Mouse (Mus musculus) neural tube, embryonic 13.5 days (tissue): ENCODE data around the gene Arsg. TPM values are rescaled to one million over a fixed set of nuclear protein-coding genes. Genes with fewer than 3 reads are reported as not detected.

Experiments
- ATAC-seq: fragments of 200-750 bp; cut with Nextera tagmentation; 2 replicates; pipeline ENCODE4 v1.8.0; 2017; ENCODE audit warnings: low read depth, mild to moderate bottlenecking, moderate TSS enrichment, moderate library complexity
- H3K27ac ChIP-seq: fragments of 300-500 bp; sonication (generic); replicated peaks from 2 replicates; pipeline ENCODE4 v1.5.1; 2015; ENCODE audit warnings: moderate library complexity, mild to moderate bottlenecking, inconsistent platforms
- H3K27me3 ChIP-seq: fragments of 300-500 bp; sonication (generic); 2 replicates; pipeline ENCODE4 v1.6.1; 2015; ENCODE audit warnings: mild to moderate bottlenecking, inconsistent platforms
- H3K36me3 ChIP-seq: fragments of 300-500 bp; sonication (generic); 2 replicates; pipeline ENCODE4 v1.6.1; 2015; ENCODE audit warnings: mild to moderate bottlenecking, inconsistent platforms
- H3K4me1 ChIP-seq: fragments of 300-500 bp; sonication (generic); replicated peaks from 2 replicates; pipeline ENCODE4 v1.6.1; 2015; ENCODE audit warnings: inconsistent platforms
- H3K4me2 ChIP-seq: fragments of 300-500 bp; sonication (generic); 2 replicates; pipeline ENCODE4 v1.6.1; 2015; ENCODE audit warnings: inconsistent platforms, mild to moderate bottlenecking, moderate library complexity
- H3K4me3 ChIP-seq: fragments of 300-500 bp; sonication (generic); 2 replicates; pipeline ENCODE4 v1.5.1; 2015; ENCODE audit warnings: mild to moderate bottlenecking, inconsistent platforms
- H3K9ac ChIP-seq: fragments of 300-500 bp; sonication (generic); 2 replicates; pipeline ENCODE4 v1.6.1; 2015; ENCODE audit warnings: moderate library complexity, mild to moderate bottlenecking, inconsistent platforms
- H3K9me3 ChIP-seq: fragments of 300-500 bp; sonication (generic); 2 replicates; pipeline ENCODE4 v1.6.1; 2016; ENCODE audit warnings: inconsistent platforms
- WGBS: fragments of 180-500 bp; shearing (Covaris S2); methylation state at CpG from one replicate; pipeline ENCODE4 v1.1.7; 2015; 5-methylcytosine and 5-hydroxymethylcytosine counted together
- polyA plus RNA-seq: library from polyadenylated mRNA; unstranded; fragments of >200 nt; fragmentation: Nextera tagmentation; extraction: Ambion mirVana; gene quantifications from 2 replicates; pipeline ENCODE4 v1.2.1, GENCODE M21; 2015

The Arsg gene
- polyA plus RNA-seq, result 3.0 and 3.7 TPM in 2 replicates

- H3K9me3 ChIP-seq, result no peaks in the 10 kb centered on the region
- H3K27ac ChIP-seq, result peak within 1 kb of the TSS; percentile 95
- H3K4me2 ChIP-seq, result peak within 1 kb of the TSS; percentile 93
- peaks cover 9% of the 10 kb centered on the region; the same call in 1 of the 2 replicates for H3K27me3 ChIP-seq
- ATAC-seq, result peak; percentile 91
- peak within 1 kb of the TSS; percentile 92 for H3K9ac ChIP-seq
- WGBS, result under 1% methylated on average over 102 of the region's 111 CpGs
- peaks cover 54% of the 10 kb centered on the region for H3K4me1 ChIP-seq
- no peaks in the 10 kb centered on the region for H3K36me3 ChIP-seq
- peak within 1 kb of the TSS; percentile 78 for H3K4me3 ChIP-seq
These were observed at the start of gene Arsg, which contains the start of gene Slc16a6 for GRCm38 (mm10) chr11:109473171-109474085. Gene Arsg (plus strand): TSS chr11:109473374. Gene Slc16a6 (minus strand): TSS chr11:109473598.

GRCm38 (mm10) chr11:109425392-109426271, 47.5 kb upstream of the Arsg start, which contains the start of gene Amz2:
Gene Amz2 (plus strand): TSS chr11:109425946.
- Histone ChIP-seq H3K9ac (peak within 1 kb of the TSS; percentile 84), H3K36me3 (peaks cover 23% of the 10 kb centered on the region), H3K9me3 (0 out of 2 replicates have a peak, but pooled peaks cover 6% of the 10 kb centered on the region), H3K4me3 (peak within 1 kb of the TSS; percentile 67), H3K4me2 (peak within 1 kb of the TSS; percentile 68), H3K27ac (peak within 1 kb of the TSS; percentile 90), H3K27me3 (no peaks in the 10 kb centered on the region), H3K4me1 (peaks cover 12% of the 10 kb centered on the region)
- 1% methylated on average over 64 of the region's 65 CpGs for WGBS
- peak; percentile 96 for ATAC-seq

GRCm38 (mm10) chr11:109426272-109426586, 46.9 kb upstream of the Arsg start:
- H3K4me2 ChIP-seq, result peak overlapping the region; percentile 68
- 1% methylated on average over 11 of the region's 11 CpGs for WGBS
- no peak for ATAC-seq
- no peaks in the 10 kb centered on the region for H3K27me3 ChIP-seq
- peak overlapping the region; percentile 84 for H3K9ac ChIP-seq
- H3K9me3 ChIP-seq, result 0 out of 2 replicates have a peak, but pooled peaks cover 6% of the 10 kb centered on the region
- peak overlapping the region; percentile 67 for H3K4me3 ChIP-seq
- H3K4me1 ChIP-seq, result peaks cover 14% of the 10 kb centered on the region
- peaks cover 29% of the 10 kb centered on the region for H3K36me3 ChIP-seq
- H3K27ac ChIP-seq, result peak overlapping the region; percentile 90

GRCm38 (mm10) chr11:109427353-109427752, 45.8 kb upstream of the Arsg start:
- ATAC-seq, result no peak
- Histone ChIP-seq H3K9ac (no peak overlapping the region), H3K4me2 (peak overlapping the region; percentile 68), H3K36me3 (peaks cover 35% of the 10 kb centered on the region), H3K27ac (no peak overlapping the region), H3K27me3 (no peaks in the 10 kb centered on the region), H3K4me3 (no peak overlapping the region; the same call in 1 of the 2 replicates), H3K4me1 (peaks cover 18% of the 10 kb centered on the region), H3K9me3 (0 out of 2 replicates have a peak, but pooled peaks cover 1% of the 10 kb centered on the region)
- 95% methylated on average over 5 of the region's 5 CpGs for WGBS

- H3K9me3 ChIP-seq, result no peaks in the 10 kb centered on the region
- WGBS, result 95% methylated on average over 16 of the region's 16 CpGs
- no peak for ATAC-seq
- H3K4me1 ChIP-seq, result peaks cover 10% of the 10 kb centered on the region; the same call in 1 of the 2 replicates
- no peak overlapping the region for H3K27ac ChIP-seq
- peaks cover 79% of the 10 kb centered on the region for H3K36me3 ChIP-seq
- no peak overlapping the region for H3K9ac ChIP-seq
- H3K4me3 ChIP-seq, result no peak overlapping the region
- H3K4me2 ChIP-seq, result no peak overlapping the region
- H3K27me3 ChIP-seq, result no peaks in the 10 kb centered on the region
These were observed 38.9 kb upstream of the Arsg start for GRCm38 (mm10) chr11:109434233-109434798.

GRCm38 (mm10) chr11:109436889-109437288, 36.3 kb upstream of the Arsg start:
- Histone ChIP-seq H3K36me3 (peaks cover 56% of the 10 kb centered on the region), H3K27me3 (peaks cover 8% of the 10 kb centered on the region; the same call in 1 of the 2 replicates), H3K4me3 (no peak overlapping the region), H3K4me2 (no peak overlapping the region), H3K9me3 (no peaks in the 10 kb centered on the region), H3K4me1 (peaks cover 18% of the 10 kb centered on the region), H3K27ac (no peak overlapping the region), H3K9ac (no peak overlapping the region)
- WGBS, result 74% methylated on average over 8 of the region's 8 CpGs
- no peak for ATAC-seq

GRCm38 (mm10) chr11:109439209-109439608, 34.0 kb upstream of the Arsg start:
- Histone ChIP-seq H3K9ac (peak overlapping the region; percentile 67), H3K4me2 (peak overlapping the region; percentile 71), H3K36me3 (peaks cover 43% of the 10 kb centered on the region), H3K4me3 (peak overlapping the region; percentile 42), H3K4me1 (peaks cover 18% of the 10 kb centered on the region), H3K9me3 (no peaks in the 10 kb centered on the region), H3K27me3 (peaks cover 8% of the 10 kb centered on the region; the same call in 1 of the 2 replicates), H3K27ac (no peak overlapping the region)
- ATAC-seq, result peak; percentile 69
- WGBS, result 7% methylated on average over 5 of the region's 5 CpGs

- peaks cover 37% of the 10 kb centered on the region for H3K36me3 ChIP-seq
- peak; percentile 51 for ATAC-seq
- peak overlapping the region; percentile 67 for H3K9ac ChIP-seq
- H3K4me1 ChIP-seq, result peaks cover 18% of the 10 kb centered on the region
- WGBS, result 2% methylated on average over 32 of the region's 32 CpGs
- H3K4me3 ChIP-seq, result peak overlapping the region; percentile 42
- H3K4me2 ChIP-seq, result peak overlapping the region; percentile 71
- peaks cover 8% of the 10 kb centered on the region; the same call in 1 of the 2 replicates for H3K27me3 ChIP-seq
- H3K27ac ChIP-seq, result peak overlapping the region; percentile 34; the same call in 1 of the 2 replicates
- no peaks in the 10 kb centered on the region for H3K9me3 ChIP-seq
These were observed 33.3 kb upstream of the Arsg start for GRCm38 (mm10) chr11:109439829-109440340.

GRCm38 (mm10) chr11:109440641-109441040, 32.5 kb upstream of the Arsg start:
- no peak for ATAC-seq
- Histone ChIP-seq H3K27ac (no peak overlapping the region), H3K36me3 (peaks cover 29% of the 10 kb centered on the region), H3K9me3 (no peaks in the 10 kb centered on the region), H3K4me1 (peaks cover 18% of the 10 kb centered on the region), H3K27me3 (peaks cover 8% of the 10 kb centered on the region; the same call in 1 of the 2 replicates), H3K4me3 (peak overlapping the region; percentile 42; the same call in 1 of the 2 replicates), H3K4me2 (peak overlapping the region; percentile 71), H3K9ac (peak overlapping the region; percentile 67; the same call in 1 of the 2 replicates)
- 69% methylated on average over 4 of the region's 4 CpGs for WGBS

- Histone ChIP-seq H3K4me3 (no peak overlapping the region), H3K27ac (no peak overlapping the region), H3K4me2 (no peak overlapping the region), H3K4me1 (peaks cover 18% of the 10 kb centered on the region), H3K27me3 (peaks cover 8% of the 10 kb centered on the region; the same call in 1 of the 2 replicates), H3K9ac (no peak overlapping the region), H3K9me3 (no peaks in the 10 kb centered on the region), H3K36me3 (peaks cover 24% of the 10 kb centered on the region)
- no peak for ATAC-seq
- 65% methylated on average over 3 of the region's 3 CpGs for WGBS
These were observed 32.1 kb upstream of the Arsg start for GRCm38 (mm10) chr11:109441119-109441518.

GRCm38 (mm10) chr11:109442166-109442730, 30.9 kb upstream of the Arsg start:
- Histone ChIP-seq H3K9me3 (no peaks in the 10 kb centered on the region), H3K9ac (no peak overlapping the region), H3K4me2 (no peak overlapping the region), H3K4me3 (no peak overlapping the region), H3K27me3 (peaks cover 8% of the 10 kb centered on the region; the same call in 1 of the 2 replicates), H3K36me3 (peaks cover 13% of the 10 kb centered on the region), H3K27ac (no peak overlapping the region), H3K4me1 (peaks cover 18% of the 10 kb centered on the region)
- no peak for ATAC-seq
- WGBS, result 71% methylated on average over 5 of the region's 5 CpGs
